Mouse (Mus musculus) retina, postnatal 1 day (tissue): ENCODE data around the gene F12.
A peak's percentile ranks its signal among the peaks of the same experiment; 100 is the strongest.

Source experiments
- DNase-seq: peaks from one replicate; pipeline ENCODE4 v3.0.0-alpha.2; 2012

Gene F12

GRCm38 (mm10) chr13:55412643-55413307, 13.8 kb downstream of the F12 start:
- peak; percentile 16 for DNase-seq

DNA sequence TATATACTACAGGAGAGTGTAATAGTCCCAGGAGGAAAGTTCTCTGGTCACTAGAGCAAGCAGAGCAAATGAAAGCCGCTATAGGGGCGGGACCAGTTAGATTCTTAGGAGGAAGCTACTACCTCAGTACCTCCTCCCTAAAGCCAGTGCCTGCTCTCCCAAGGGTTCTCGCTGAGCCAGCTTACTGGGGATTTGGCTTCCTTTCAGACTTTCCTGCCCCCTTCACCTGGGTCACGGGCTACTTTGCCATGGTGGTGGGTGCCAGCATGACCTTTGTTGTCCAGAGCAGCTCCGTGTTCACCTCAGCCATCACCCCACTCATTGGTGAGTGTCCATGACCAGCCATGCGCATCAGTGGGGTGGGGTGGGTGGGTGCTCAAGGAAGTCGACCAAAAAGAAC, 14.8 kb downstream of the F12 start:
- DNase-seq = no peak

DNA sequence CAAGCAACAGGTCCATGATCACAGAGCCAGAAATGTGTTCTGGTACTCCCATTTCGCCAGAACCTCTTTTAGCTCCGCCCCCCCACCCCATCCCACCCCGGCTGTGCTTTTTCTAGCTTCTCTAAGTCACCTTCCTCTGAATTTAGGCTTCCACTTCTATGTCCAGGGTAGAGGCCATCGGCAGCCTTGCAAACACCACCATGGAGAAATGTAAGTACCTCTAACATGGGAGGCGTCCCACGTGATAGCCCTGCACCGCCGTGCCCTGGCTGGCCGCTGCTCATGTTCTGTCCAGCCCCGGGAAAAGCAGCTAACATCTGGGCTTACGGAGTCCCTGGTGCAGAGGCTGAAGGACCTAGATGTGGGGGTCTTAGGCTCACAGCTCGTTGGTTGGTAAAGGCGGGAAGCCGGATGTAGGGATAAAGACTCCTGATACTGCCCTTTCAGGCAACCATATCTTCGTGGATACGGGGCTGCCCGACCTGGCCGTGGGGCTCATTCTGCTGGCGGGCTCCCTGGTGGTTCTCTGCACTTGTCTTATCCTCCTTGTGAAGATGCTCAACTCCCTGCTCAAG, 18.0 kb downstream of the F12 start:
- DNase-seq = no peak

- no peak for DNase-seq
These were observed 19.3 kb downstream of the F12 start for GRCm38 (mm10) chr13:55407341-55407740.

DNA sequence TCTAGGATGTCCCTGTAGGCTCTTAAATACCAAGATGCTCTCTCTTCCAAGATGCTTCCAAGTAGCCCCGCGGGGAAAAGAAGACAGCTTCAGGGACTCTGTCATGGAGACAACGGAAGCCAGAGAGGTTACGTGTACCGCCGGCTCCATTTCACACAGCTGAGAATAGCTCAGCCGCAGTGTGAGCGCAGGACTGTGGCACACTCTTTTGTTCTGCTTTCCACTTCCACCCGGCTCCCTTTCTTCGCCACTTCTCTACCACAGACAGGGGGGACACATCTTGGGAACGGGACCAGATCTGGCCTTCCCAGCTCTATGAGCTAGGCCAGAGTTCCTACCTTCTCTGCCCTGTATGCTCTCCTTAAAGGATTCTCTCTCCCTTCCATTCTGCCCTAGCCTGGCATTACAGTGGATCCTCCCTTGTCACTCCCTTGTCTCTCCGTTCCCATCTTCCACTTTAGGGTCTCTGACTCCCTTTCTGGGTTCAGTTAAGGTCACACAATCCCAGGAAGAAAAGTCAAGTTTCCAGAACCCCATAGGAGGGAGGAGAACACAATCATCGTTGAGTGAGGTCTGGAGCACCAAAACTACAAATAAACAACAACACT, 20.7 kb downstream of the F12 start:
- DNase-seq = no peak

- peak; percentile 92 for DNase-seq
These were observed 21.5 kb downstream of the F12 start for GRCm38 (mm10) chr13:55404853-55405782.

DNA sequence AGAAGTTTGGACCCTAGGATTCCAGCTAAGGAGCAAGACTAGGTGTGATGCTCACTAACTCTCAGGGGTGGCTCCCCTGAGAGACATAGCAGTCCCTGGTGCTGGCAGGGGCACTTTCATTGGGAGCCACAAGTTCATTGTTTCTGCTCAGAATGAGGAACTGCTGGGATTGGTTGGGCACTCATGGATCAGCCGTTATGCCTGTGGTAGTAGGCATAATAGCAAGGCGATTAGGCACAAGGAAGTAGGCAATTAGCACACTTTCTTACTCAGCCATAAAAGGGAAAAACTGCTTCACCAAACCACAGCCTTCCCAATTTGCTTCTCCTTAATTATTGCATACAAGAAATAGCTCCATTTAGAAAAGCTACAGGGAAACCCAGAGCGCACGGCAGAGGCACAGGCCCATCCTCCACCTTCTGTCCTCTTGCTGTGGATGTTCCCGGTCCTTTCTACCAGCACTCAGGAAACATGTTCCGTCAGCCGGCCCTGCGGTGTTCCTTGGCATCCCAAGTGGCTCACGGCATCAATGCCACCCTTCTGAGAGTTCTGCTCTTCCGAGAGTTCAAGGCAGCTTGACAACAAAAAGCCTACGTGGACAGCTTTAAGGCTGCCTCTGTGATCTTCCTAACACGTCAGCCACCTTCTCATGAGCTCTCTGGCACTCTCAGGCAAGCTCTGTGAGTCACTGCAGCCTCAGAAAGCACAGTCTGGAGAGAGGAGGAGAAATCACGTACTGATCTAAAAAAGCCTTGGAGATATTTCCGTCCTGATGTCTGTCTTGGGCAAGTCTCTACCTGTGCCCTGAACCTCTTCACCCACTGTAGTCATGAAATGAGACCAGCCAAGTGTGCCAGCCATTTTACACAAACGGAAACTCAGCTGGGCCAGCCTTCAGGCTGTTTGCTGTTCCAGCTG, 22.4 kb downstream of the F12 start:
- DNase-seq = no peak

DNA sequence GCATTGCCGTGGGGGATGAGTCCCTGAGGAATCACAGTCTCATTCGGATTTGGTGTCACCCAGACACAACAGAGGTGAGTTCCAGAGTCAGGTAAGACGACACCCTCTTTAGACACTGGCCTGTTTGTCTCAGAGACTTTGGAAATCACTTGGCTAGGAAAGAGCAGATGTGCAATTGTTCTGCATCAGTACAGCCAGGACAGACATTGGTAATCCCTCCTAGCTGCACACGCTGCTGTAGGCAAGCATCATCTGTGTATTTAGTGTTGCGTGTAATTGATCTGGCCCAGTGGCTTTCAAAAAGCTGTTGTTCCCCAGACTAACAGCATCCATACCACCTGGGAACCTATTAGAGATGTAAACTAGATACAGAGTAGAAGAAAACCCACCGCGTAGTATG, 23.3 kb downstream of the F12 start:
- DNase-seq = peak; percentile 20

DNA sequence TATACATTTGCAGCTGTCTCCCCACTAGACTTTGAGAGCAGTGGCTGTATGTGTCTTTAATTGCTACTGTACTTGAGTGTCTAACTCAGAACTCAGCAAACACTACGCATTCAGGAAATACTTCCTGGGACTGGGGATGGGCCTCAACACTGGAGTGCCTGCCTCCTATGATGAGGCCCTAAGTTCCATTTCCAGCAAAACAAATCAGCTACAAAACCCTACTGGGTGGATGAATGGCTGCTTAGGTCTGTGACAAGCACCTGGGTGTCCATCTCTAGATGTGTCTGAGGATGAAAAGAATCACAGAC, 26.6 kb downstream of the F12 start:
- no peak for DNase-seq

DNA sequence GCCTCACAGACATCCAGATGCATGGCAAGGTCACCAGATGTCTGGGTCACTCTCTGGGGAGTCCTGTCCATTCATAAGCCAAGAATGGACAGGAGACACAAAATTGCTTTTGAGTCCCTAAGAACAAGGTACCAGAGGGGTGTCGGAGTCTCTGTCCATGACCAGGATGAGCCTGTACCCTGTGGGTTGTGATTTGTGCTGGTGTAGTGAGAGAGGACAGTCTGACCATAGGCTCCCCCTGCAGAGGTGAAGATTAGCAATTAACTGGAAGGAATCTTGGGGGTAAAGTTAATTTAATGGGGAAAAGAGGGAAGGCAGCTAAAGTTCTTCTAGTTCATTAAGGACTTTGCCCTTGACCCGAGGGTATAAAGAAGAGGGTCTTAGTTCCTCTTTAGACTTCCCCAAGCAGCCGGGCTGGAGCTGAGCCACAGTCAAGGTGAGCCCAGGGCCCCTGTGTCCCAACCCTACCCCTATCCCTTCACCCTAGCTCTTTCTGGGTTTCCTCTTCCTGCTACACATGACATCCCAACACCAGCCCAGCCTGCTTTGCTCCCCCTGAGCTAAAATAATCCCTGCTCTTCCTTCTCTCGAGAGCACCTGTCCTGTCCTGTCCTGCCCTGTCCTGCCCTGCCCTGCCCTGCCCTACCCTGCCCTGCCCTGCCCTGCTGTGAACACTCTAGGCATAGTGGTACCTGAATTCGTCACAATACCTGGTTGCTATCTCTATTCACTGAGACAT, 27.1 kb downstream of the F12 start:
- no peak for DNase-seq

DNA sequence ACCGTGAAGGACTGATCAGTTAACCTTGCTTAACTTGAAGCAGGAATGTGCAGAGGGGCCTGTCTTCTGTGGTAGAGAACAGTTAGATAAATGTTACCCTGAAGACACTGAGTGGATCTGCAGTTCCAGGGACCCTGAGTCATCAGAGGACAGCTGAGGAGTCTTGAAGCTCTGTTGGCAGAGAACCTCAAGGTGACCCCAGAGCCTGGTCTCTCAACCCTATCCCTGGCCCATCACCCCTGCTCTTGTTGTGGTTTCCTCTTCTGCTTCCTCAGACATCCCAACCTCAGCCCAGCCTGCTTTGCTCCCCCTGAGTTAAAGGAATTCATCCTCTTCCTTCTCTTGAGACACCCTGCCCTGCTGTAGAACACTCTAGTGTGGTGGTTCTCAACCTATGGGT, 28.5 kb downstream of the F12 start, which contains the start of gene Slc34a1:
Gene Slc34a1, plus strand, starts transcription at position 100 of the 400 bp plus-strand sequence.
- no peak for DNase-seq

DNA sequence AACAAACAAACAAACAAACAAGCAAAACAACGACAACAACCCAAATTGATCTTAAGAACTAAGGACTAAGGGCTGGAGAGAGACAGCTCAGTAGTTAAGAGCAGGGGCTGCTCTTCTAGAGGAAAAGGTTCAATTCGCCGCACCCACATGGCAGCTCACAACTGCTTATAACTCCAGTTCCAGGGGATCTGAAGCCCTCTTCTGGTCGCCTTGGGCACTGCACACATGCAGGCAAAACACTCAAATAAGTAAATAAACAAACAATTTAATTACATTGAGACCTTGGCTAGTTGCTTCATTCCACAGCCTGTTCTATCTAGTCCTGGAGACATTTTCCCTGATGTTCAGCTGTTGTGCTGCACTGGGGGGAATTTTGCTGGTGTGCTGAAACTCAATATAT, 33.7 kb downstream of the F12 start:
- DNase-seq = no peak

- no peak for DNase-seq
These were observed 35.0 kb downstream of the F12 start for GRCm38 (mm10) chr13:55391626-55392029.

- DNase-seq = no peak
These were observed 35.9 kb downstream of the F12 start for GRCm38 (mm10) chr13:55390644-55391043.

GRCm38 (mm10) chr13:55381790-55382189, 44.8 kb downstream of the F12 start:
- DNase-seq = no peak

DNA sequence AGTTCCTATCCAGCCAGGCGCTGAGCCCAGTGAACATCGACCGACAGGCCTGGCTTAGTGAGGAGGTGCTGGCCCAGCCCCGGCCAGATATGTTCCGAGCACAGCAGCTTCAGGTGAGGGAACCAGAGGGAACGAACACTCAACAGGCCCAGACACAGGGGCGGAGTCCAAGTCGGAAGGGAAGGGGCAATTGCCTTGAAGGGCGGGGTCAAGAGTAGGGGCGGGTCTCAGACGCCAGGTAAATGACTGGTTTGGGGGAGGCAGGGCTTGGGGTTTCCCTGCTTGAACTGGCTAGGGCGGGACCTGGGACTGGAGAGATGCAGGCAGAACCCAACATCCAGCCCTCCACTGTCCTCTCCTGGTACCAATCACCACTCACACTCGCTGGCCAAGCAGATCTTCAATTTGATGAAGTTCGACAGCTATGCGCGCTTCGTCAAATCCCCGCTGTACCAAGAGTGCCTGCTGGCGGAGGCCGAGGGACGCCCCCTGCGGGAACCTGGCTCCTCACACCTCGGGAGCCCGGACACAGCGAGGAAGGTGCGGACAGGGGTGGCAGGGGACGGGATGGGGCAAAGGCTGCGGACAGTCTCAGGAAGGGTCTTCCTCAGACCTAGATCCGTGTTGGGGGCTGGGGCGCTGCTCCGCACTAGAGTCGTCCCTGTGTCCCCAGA, 47.5 kb downstream of the F12 start:
- peak; percentile 41 for DNase-seq

GRCm38 (mm10) chr13:55375877-55376276, 50.7 kb downstream of the F12 start:
- no peak for DNase-seq

GRCm38 (mm10) chr13:55374206-55374924, 52.2 kb downstream of the F12 start:
- no peak for DNase-seq

DNA sequence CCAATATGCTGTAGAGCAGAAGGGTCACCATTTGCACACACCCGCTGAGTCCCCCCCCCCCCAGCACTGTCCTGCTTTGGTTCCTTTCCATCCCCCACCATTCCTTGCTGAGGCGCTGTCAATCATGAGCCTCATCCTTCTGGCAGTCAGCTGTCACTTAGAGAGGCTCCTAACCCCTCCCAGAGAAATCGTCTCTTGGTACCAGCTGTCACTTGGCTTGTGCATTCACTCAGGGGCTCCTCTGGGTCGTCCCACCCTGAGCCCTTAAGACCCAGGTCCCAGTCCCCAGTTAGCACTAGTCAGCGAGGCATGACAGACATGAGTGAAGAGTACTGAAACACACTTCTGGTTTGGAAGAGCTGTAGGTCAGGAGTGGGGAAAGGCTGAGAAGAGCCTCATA, 54.9 kb downstream of the F12 start:
- peak; percentile 46 for DNase-seq

DNA sequence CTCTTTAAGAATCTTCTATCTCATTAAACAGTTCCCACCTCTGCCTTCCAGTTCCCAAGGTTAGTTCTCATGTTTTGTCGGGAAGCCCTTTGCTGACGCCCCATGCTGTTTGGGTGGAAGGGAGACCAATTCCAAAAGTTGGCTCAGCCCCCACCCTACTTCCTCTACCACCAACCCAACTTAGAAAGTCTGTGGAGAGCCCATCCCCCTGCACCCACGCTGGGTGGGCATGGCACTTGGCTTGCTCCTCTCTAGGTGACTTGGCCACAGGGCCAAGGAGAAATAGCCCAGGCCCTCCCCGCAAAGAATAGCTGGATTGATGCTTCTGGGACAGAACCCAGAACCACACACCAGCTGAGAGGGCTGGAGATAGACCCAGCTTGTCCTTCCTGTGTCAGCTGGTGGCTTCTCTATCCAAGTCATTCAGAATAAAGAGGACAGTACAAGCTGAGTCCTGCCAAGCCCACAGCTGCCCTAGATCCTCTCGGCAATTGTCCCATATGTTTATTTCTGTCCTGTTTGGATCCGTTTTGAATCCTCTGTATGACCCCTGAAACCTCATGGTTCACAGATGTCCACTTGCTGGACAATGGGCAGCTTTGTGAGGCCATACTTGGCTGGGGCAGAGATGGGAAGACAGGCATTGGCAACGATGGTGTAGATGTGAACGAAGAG, 55.4 kb downstream of the F12 start:
- DNase-seq = peak; percentile 43
